Mouse (Mus musculus): ENCODE data around the gene Sept3. TPM values are rescaled to one million over a fixed set of nuclear protein-coding genes. Genes with fewer than 3 reads are reported as not detected.

The Sept3 gene
- polyA plus RNA-seq, 1 experiment from 2014 or later: 4.9 TPM

DNA sequence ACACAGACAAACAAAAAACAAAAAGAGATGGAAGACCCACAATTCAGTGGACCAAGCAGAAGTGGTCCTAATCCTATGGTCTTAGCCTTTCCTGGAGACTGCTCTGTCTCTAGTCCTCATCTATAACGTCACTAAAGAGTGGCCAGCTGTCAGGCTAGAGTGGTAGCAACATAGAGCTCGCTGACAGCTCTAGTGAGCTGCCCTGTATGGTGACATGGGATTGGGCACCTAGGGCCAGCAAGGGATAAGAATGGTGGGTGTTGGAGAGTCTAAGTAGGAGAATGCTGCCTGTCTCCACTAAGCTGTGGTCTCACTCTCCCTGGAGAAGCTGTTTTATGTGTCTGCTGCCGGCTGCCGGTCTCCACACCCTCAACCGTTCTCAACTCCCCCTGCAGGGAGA is 18.2 kb downstream of the Sept3 start:
- peak overlapping the region; percentile 9; the same call in 1 of the 2 replicates for H3K9ac ChIP-seq (ENCODE audit: low read length)
- no peak overlapping the region for H3K27ac ChIP-seq (replicated peaks in 1 of 2; ENCODE audit: control insufficient read depth in 1 of 2, insufficient read depth in 1 of 2, low read depth in 2 of 2, low read length in 2 of 2)
- H3K4me1 ChIP-seq (ENCODE audit: control insufficient read depth in 2 of 2, insufficient read depth in 2 of 2, low read length in 2 of 2): peaks cover 7 to 12% of the 10 kb centered on the region in 2 experiments
- no peaks in the 10 kb centered on the region for H3K9me3 ChIP-seq (ENCODE audit: control insufficient read depth, low read length)
- 5% methylated on average over 5 of the region's 5 CpGs for WGBS
- no peaks in the 10 kb centered on the region for H3K27me3 ChIP-seq (ENCODE audit: control insufficient read depth, insufficient read depth, low read length)
- ATAC-seq (ENCODE audit: insufficient number of reproducible peaks, insufficient read depth, low FRiP score, low read depth): no peak
- H3K4me3 ChIP-seq (ENCODE audit: control insufficient read depth in 1 of 2, insufficient read depth in 1 of 2, low read depth in 1 of 2, low read length in 2 of 2): no peak overlapping the region
- H3K36me3 ChIP-seq (ENCODE audit: control insufficient read depth, insufficient read depth, low read length): no peaks in the 10 kb centered on the region
- peak overlapping the region; percentile 56 for H3K4me2 ChIP-seq (ENCODE audit: low read length)

DNA sequence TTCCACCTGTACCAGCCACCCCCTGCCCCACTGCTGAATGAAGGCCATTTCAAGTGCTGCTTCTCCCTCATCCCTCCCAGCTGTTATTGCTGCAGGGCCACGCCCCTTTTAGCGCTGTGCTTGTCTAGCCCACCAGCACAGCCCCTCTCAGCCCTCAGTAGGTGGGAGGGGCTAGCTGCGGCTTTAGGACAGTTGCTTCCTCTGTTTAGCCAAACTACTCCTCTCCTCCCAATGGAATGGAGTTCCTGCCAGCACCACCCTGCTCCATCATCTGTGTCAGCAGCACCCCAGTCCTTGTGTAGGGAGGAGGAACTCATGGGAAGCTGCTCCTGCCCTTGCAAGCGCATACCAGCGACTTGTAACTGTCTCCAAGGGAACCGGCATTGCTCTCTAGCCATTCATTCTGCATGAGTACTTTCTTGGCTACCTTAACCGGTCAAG is 18.6 kb downstream of the Sept3 start:
- Histone ChIP-seq H3K27ac (replicated peaks in 1 of 2; ENCODE audit: control insufficient read depth in 1 of 2, insufficient read depth in 1 of 2, low read depth in 2 of 2, low read length in 2 of 2) (no peak overlapping the region), H3K4me3 (ENCODE audit: control insufficient read depth in 1 of 2, insufficient read depth in 1 of 2, low read depth in 1 of 2, low read length in 2 of 2) (peak overlapping the region in 1 of 2 experiments; percentile 19; a peak in 1 of 4 replicates), H3K4me2 (ENCODE audit: low read length) (peak overlapping the region; percentile 56), H3K9me3 (ENCODE audit: control insufficient read depth, low read length) (no peaks in the 10 kb centered on the region), H3K27me3 (ENCODE audit: control insufficient read depth, insufficient read depth, low read length) (no peaks in the 10 kb centered on the region), H3K36me3 (ENCODE audit: control insufficient read depth, insufficient read depth, low read length) (no peaks in the 10 kb centered on the region), H3K9ac (ENCODE audit: low read length) (peak overlapping the region; percentile 9; the same call in 1 of the 2 replicates), H3K4me1 (ENCODE audit: control insufficient read depth in 2 of 2, insufficient read depth in 2 of 2, low read length in 2 of 2) (peaks cover 7 to 12% of the 10 kb centered on the region in 2 experiments)
- 10% methylated on average over 7 of the region's 7 CpGs for WGBS
- ATAC-seq (ENCODE audit: insufficient number of reproducible peaks, insufficient read depth, low FRiP score, low read depth): no peak

DNA sequence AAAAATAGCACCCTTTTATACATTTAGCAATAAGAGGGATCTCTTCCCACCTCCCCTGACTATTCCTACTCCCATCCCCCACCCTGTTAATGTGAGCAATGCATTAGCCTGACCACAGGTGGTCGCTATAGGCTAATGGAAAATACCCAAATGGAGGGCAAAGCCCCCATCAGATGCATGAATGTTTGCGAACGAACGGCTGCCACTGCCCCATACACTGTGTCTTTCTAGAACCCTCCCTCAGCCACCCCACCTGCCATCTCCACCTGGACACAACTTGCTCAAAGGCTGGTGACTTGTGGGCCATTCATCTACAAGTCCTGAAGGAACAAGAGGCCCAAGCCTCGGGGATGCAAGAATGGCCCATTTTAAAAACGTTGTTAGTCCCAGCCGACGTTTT is 19.4 kb downstream of the Sept3 start:
- 42% methylated on average over 8 of the region's 8 CpGs for WGBS
- no peak for ATAC-seq (ENCODE audit: insufficient number of reproducible peaks, insufficient read depth, low FRiP score, low read depth)

DNA sequence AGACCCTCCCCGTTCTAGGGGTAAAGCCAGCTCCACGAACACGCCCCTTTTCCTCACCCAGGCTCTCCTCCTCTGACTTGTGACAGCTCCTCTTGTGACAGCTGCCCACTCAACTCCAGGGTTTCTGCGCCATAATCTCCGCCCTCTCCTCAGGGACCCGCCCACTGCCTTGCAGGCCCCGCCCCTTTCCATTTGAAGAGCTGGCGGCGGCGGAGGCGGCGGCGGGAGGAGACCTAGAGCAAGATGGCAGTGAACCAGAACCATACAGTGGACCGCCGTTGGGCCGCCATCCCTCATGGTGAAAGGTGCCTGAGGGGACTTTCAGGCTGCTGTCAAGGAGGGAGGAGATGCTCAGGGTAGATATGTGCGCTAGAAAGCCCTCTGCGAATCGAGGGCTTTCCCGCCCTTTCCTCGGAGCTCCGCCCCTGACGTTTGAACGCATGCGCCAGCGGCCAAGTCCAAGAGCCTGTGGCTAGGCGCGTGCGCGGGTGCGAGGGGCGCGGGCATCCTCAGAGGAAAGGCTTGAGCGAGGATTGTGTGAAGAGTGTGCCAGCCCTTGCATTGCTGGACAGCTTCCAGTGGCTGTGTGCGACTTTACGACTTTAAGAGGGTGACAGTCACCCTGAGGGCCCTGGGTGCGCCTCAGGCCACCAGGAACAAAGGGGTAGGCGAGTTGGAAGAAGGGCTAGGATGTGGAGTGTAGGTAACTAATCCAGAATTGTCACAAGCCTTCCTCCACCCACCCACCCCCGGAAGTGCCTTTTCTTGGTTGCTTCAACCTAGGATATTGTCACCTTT is 24.3 kb downstream of the Sept3 start, which contains the start of gene Wbp2nl:
Gene Wbp2nl, plus strand, starts transcription at position 191 of the 798 bp plus-strand sequence.
- peak; percentile 64 for ATAC-seq (ENCODE audit: insufficient number of reproducible peaks, insufficient read depth, low FRiP score, low read depth)
- no peaks in the 10 kb centered on the region for H3K36me3 ChIP-seq (ENCODE audit: control insufficient read depth, insufficient read depth, low read length)
- peak within 1 kb of the TSS; percentile 44 for H3K4me2 ChIP-seq (ENCODE audit: low read length)
- no peaks in the 10 kb centered on the region for H3K27me3 ChIP-seq (ENCODE audit: control insufficient read depth, insufficient read depth, low read length)
- no peak within 1 kb of the TSS for H3K27ac ChIP-seq (replicated peaks in 1 of 2; ENCODE audit: control insufficient read depth in 1 of 2, insufficient read depth in 1 of 2, low read depth in 2 of 2, low read length in 2 of 2)
- 41% methylated on average over 39 of the region's 39 CpGs for WGBS
- peaks cover 2 to 4% of the 10 kb centered on the region in 2 experiments; a peak in 3 of 4 replicates for H3K4me1 ChIP-seq (ENCODE audit: control insufficient read depth in 2 of 2, insufficient read depth in 2 of 2, low read length in 2 of 2)
- no peak within 1 kb of the TSS for H3K9ac ChIP-seq (ENCODE audit: low read length)
- no peak within 1 kb of the TSS for H3K4me3 ChIP-seq (ENCODE audit: control insufficient read depth in 1 of 2, insufficient read depth in 1 of 2, low read depth in 1 of 2, low read length in 2 of 2)
- H3K9me3 ChIP-seq (ENCODE audit: control insufficient read depth, low read length): no peaks in the 10 kb centered on the region

More for the DNA sequence above, 19.4 kb downstream of the Sept3 start:
- Histone ChIP-seq H3K9ac (ENCODE audit: low read length) (no peak overlapping the region), H3K27me3 (ENCODE audit: control insufficient read depth, insufficient read depth, low read length) (no peaks in the 10 kb centered on the region), H3K36me3 (ENCODE audit: control insufficient read depth, insufficient read depth, low read length) (no peaks in the 10 kb centered on the region), H3K4me2 (ENCODE audit: low read length) (no peak overlapping the region), H3K9me3 (ENCODE audit: control insufficient read depth, low read length) (no peaks in the 10 kb centered on the region), H3K27ac (replicated peaks in 1 of 2; ENCODE audit: control insufficient read depth in 1 of 2, insufficient read depth in 1 of 2, low read depth in 2 of 2, low read length in 2 of 2) (no peak overlapping the region), H3K4me3 (ENCODE audit: control insufficient read depth in 1 of 2, insufficient read depth in 1 of 2, low read depth in 1 of 2, low read length in 2 of 2) (no peak overlapping the region), H3K4me1 (ENCODE audit: control insufficient read depth in 2 of 2, insufficient read depth in 2 of 2, low read length in 2 of 2) (peaks cover 9 to 12% of the 10 kb centered on the region in 2 experiments)

DNA sequence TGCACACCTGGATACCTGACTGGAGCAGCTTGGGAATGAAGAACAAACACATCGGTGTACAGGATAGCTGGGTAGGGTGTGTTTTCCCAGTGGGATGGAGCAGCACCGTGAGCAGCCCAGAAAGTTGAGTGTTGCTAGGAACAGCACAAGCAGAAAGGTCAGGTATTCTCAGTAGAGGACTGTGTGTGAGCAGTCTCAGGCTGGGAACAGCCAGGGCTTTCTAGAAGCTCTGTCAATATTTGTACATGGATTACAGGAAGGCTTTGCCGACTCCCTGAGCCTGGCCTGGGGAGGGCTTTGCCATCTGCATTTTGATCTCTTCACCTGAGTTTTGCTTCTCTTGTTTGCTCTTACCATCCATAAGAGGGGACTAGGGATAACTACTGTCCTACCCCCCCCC is 32.4 kb downstream of the Sept3 start:
- H3K4me3 ChIP-seq (ENCODE audit: control insufficient read depth in 1 of 2, insufficient read depth in 1 of 2, low read depth in 1 of 2, low read length in 2 of 2): no peak overlapping the region
- no peak overlapping the region for H3K4me2 ChIP-seq (ENCODE audit: low read length)
- no peaks in the 10 kb centered on the region for H3K4me1 ChIP-seq (ENCODE audit: control insufficient read depth in 2 of 2, insufficient read depth in 2 of 2, low read length in 2 of 2)
- H3K27me3 ChIP-seq (ENCODE audit: control insufficient read depth, insufficient read depth, low read length): no peaks in the 10 kb centered on the region
- no peaks in the 10 kb centered on the region for H3K36me3 ChIP-seq (ENCODE audit: control insufficient read depth, insufficient read depth, low read length)
- 64% methylated on average over 3 of the region's 3 CpGs for WGBS
- H3K9me3 ChIP-seq (ENCODE audit: control insufficient read depth, low read length): no peaks in the 10 kb centered on the region
- no peak overlapping the region for H3K27ac ChIP-seq (replicated peaks in 1 of 2; ENCODE audit: control insufficient read depth in 1 of 2, insufficient read depth in 1 of 2, low read depth in 2 of 2, low read length in 2 of 2)
- no peak for ATAC-seq (ENCODE audit: insufficient number of reproducible peaks, insufficient read depth, low FRiP score, low read depth)
- no peak overlapping the region for H3K9ac ChIP-seq (ENCODE audit: low read length)

DNA sequence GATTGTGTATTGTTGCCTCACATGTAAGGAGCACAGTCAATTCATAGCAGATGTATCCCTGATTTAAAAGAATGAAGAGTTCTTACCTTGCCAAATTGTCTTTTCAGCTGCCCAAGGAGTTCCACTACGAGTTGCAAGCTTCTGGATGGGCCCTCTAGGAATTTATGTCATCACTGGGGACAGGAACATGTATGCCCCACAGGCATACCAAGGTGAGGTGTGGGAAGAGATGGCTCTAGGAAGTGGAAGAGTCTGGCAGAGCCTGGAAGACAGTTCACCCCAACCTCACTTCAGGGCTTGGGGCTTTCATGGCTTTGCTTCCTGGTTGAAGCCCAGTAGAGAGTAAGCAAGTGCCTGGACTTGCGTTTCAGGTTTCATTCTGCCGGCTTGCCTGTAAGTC is 33.7 kb downstream of the Sept3 start:
- no peaks in the 10 kb centered on the region for H3K4me1 ChIP-seq (ENCODE audit: control insufficient read depth in 2 of 2, insufficient read depth in 2 of 2, low read length in 2 of 2)
- no peaks in the 10 kb centered on the region for H3K27me3 ChIP-seq (ENCODE audit: control insufficient read depth, insufficient read depth, low read length)
- H3K4me2 ChIP-seq (ENCODE audit: low read length): no peak overlapping the region
- H3K9ac ChIP-seq (ENCODE audit: low read length): no peak overlapping the region
- H3K4me3 ChIP-seq (ENCODE audit: control insufficient read depth in 1 of 2, insufficient read depth in 1 of 2, low read depth in 1 of 2, low read length in 2 of 2): no peak overlapping the region
- ATAC-seq (ENCODE audit: insufficient number of reproducible peaks, insufficient read depth, low FRiP score, low read depth): no peak
- 78% methylated on average over 3 of the region's 3 CpGs for WGBS
- no peaks in the 10 kb centered on the region for H3K36me3 ChIP-seq (ENCODE audit: control insufficient read depth, insufficient read depth, low read length)
- H3K27ac ChIP-seq (replicated peaks in 1 of 2; ENCODE audit: control insufficient read depth in 1 of 2, insufficient read depth in 1 of 2, low read depth in 2 of 2, low read length in 2 of 2): no peak overlapping the region
- no peaks in the 10 kb centered on the region for H3K9me3 ChIP-seq (ENCODE audit: control insufficient read depth, low read length)

DNA sequence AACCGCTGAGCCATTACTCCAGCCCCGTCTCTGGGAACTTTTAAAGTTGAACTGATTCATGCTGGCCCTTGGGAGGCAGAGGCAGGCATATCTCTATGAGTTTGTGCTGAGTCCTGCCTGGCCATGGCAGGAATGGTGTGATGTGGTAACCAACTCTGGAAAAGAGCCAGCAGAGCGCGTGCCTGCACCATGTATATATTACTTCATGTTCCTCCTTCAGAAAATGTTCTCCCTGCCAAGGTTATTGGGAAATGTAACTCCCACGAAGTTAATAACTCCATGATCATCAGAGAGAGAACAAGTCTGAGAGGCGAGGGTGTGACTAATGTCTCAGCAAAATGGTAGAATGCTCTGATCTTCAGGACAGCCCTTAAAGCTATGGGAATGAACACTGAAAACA is 43.1 kb downstream of the Sept3 start:
- Histone ChIP-seq H3K36me3 (ENCODE audit: control insufficient read depth, insufficient read depth, low read length) (no peaks in the 10 kb centered on the region), H3K9ac (ENCODE audit: low read length) (no peak overlapping the region), H3K4me2 (ENCODE audit: low read length) (no peak overlapping the region), H3K4me3 (ENCODE audit: control insufficient read depth in 1 of 2, insufficient read depth in 1 of 2, low read depth in 1 of 2, low read length in 2 of 2) (no peak overlapping the region), H3K4me1 (ENCODE audit: control insufficient read depth in 2 of 2, insufficient read depth in 2 of 2, low read length in 2 of 2) (no peaks in the 10 kb centered on the region), H3K27ac (replicated peaks in 1 of 2; ENCODE audit: control insufficient read depth in 1 of 2, insufficient read depth in 1 of 2, low read depth in 2 of 2, low read length in 2 of 2) (no peak overlapping the region), H3K9me3 (ENCODE audit: control insufficient read depth, low read length) (no peaks in the 10 kb centered on the region), H3K27me3 (ENCODE audit: control insufficient read depth, insufficient read depth, low read length) (no peaks in the 10 kb centered on the region)
- 84% methylated on average over 6 of the region's 6 CpGs for WGBS
- ATAC-seq (ENCODE audit: insufficient number of reproducible peaks, insufficient read depth, low FRiP score, low read depth): no peak

All from heart, embryonic 14.5 days (tissue).